Mouse (Mus musculus) brown adipose tissue, adult 24 weeks (tissue): ENCODE measurements around the gene Ltb4r1. TPM values are rescaled to one million over a fixed set of nuclear protein-coding genes. Genes with fewer than 3 reads are reported as not detected.

Experiments used
- H3K27ac ChIP-seq: fragments of 200-500 bp; replicated peaks from 2 replicates; pipeline ENCODE4 v1.5.1; 2012; ENCODE audit warnings: low read depth, mild to moderate bottlenecking, low read length
- H3K4me1 ChIP-seq: fragments of 200-500 bp; 2 replicates; pipeline ENCODE4 v1.6.1; 2012; ENCODE audit warnings: low read length, mixed read lengths; ENCODE audit not compliant: control insufficient read depth, insufficient read depth, insufficient read length
- H3K4me3 ChIP-seq: fragments of 200-500 bp; 2 replicates; pipeline ENCODE4 v1.5.1; 2012; ENCODE audit warnings: low read depth, mild to moderate bottlenecking, low read length, moderate library complexity; ENCODE audit not compliant: insufficient read depth
- polyA plus RNA-seq: library from polyadenylated mRNA; stranded (reverse); fragments of >200 nt; gene quantifications from 2 replicates; pipeline ENCODE4 v1.2.4, GENCODE M21; 2012; ENCODE audit not compliant: missing spikeins, insufficient read depth, insufficient read length

The Ltb4r1 gene
- not detected in 2 replicates for polyA plus RNA-seq

DNA sequence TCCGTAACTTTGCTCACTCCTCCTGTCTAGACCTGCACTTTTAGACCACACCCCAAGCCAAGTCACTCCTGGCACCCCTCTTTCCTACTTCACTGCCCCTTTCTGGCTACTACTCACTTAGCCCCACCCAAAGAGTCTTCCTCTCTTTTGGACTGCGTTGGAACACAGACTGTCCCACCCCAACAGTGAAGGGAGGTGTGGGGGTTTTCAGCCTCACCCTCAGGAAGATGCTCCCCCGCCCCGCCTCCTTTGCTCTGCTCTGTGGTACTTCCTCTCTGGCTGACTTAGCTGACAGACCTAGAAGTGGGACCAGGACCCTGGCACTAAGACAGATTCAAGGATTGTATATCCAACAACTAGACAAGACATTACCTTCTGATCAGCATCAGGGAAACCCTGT lies at the start of gene Ltb4r1:
Gene Ltb4r1, plus strand, starts transcription at position 267 of the 400 bp plus-strand sequence.
- H3K4me1 ChIP-seq: no peaks in the 10 kb centered on the region
- no peak within 1 kb of the TSS for H3K27ac ChIP-seq
- H3K4me3 ChIP-seq: no peak within 1 kb of the TSS

DNA sequence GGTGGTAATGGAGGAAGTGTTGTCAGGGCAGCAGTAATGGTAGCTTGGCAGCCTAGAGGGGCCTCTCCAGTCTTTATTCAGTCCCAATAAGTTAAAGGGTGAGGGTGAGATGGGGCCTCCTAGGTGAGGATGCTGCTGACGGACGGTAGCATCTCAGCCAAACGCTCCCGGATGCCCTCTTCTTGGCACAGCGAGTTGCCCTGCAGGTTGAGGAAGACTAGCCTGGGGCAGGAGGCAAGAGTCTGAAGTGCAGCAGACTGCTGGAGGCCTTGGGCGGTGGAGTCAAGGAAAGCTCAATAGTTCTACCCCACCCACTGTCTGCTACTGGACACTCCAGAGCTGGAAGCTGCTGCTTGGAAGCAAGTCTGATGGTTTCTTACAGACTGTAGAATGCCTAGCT lies 49.5 kb upstream of the Ltb4r1 start:
- H3K4me3 ChIP-seq: no peak overlapping the region
- no peak overlapping the region for H3K27ac ChIP-seq
- no peaks in the 10 kb centered on the region for H3K4me1 ChIP-seq

DNA sequence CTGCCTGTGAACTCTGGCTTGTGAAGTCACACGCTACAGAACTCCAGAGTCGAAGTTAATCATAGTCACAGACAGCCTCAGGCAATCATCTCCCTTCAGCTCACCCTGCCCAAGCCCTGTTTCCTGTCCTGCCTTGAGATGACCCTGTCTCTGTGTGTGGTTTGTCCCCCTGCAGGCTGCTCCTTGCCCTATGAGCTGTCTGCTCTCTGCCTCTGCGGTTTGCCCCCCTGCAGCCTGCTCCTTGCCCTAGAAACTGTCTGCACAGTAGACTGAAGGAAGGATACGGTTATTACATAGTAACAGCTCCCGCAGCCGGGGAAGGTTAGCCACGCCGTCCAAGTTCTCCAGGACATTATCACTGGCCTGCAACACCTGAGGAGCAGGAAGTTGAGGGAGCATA lies 48.9 kb upstream of the Ltb4r1 start:
- Histone ChIP-seq H3K4me1 (no peaks in the 10 kb centered on the region; the same call in 1 of the 2 replicates), H3K27ac (no peak overlapping the region), H3K4me3 (no peak overlapping the region)

DNA sequence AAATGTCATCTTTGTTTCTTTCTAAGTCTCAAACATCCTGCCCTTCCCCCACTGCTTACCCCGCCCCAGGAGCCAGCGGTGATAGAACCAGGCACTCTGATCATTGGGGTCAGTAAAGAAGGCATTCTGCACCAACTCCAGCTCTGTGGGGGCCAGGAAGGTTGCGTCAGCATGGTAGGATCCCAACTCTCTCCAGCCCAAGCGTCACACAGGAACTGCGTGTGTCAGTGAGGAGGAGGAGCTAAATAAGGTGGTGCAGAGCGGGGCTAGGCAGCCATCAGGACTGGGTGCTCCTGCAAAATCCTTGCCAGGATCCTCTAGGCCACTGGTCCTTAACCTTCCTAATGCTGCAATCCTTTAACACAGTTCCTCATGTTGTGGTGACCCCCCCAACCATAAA lies 46.0 kb upstream of the Ltb4r1 start:
- Histone ChIP-seq H3K4me3 (no peak overlapping the region), H3K4me1 (peaks cover 2% of the 10 kb centered on the region), H3K27ac (no peak overlapping the region)

DNA sequence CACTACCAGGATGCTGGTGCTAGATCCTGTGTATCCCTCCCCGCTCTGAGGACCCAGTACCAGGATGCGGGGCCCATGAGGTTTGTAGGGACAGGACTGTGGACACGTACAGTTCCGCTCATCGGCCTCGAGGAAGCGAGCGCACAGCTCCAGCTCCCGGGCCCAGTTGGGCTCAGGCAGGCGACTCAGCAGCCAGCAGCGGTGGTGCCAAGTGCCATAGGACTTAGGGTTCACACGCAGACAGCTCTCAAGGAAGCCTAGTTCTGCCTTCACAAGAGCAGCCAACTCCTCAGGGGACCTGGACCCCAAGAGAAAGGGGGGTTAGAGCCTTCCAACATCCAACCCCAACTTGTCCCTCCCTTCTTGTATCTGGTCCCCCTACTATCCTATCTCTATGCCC lies 45.1 kb upstream of the Ltb4r1 start:
- no peak overlapping the region for H3K4me3 ChIP-seq
- H3K27ac ChIP-seq: no peak overlapping the region
- H3K4me1 ChIP-seq: peaks cover 2% of the 10 kb centered on the region

DNA sequence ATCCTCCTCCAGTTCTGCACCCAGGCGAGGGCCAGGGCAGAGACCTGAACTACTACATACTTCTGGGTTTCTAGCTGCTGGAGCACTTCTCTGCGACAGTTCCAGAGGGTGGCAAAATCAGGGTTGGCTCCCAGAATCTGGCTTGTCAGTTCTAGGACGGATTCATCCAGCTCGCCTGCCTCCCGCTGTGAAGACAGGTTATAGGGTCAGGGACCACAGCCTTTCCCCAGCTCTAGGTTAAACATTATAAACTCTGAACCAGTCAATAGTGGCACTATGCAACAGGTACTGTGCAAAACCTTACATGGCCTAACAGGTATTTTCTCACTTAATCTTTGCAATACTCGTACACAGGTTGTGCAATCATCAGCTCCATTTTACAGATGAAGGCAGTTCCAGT lies 44.7 kb upstream of the Ltb4r1 start:
- no peak overlapping the region for H3K27ac ChIP-seq
- peaks cover 2% of the 10 kb centered on the region for H3K4me1 ChIP-seq
- peak overlapping the region; percentile 68; the same call in 1 of the 2 replicates for H3K4me3 ChIP-seq

DNA sequence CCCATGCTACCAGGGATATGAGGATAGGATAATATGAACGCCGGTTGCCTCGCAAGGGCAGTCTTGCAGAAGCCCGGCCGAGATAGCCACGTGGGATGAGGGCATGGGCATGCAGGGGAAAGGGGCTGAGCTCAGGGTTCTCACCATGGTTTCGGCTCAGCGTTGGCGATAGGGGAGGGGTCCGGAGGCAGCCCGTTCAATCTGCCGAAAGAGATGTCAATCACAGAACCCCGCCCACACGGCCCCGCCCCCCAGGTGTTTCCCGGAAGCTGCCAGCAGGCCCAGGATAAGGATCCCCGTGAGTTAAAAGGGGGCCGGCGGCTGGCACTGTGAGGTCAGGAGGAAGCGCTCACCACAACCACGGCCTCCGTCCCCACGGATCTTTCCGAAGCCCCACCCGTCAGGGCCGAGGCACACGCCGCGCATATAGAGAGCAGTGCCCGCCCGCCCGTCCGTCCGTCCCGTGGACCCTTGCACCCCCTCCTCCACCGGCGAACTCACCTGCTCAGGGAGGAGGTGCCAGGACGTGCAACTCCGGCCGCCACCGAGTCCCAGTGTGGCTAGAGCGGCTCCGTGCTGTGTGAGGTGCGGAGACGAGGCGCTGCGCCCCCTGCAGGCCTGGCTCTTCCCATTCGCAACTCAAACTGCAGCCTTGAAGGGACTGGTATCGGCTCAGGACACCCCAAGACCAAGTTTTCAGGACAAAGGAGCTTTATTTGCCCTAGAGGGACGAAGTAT lies 43.9 kb upstream of the Ltb4r1 start, which contains the start of gene Rabggta:
Gene Rabggta, minus strand, starts transcription at position 564 of the 738 bp plus-strand sequence.
- Histone ChIP-seq H3K4me1 (peaks cover 2% of the 10 kb centered on the region), H3K27ac (no peak within 1 kb of the TSS), H3K4me3 (peak within 1 kb of the TSS; percentile 68)

DNA sequence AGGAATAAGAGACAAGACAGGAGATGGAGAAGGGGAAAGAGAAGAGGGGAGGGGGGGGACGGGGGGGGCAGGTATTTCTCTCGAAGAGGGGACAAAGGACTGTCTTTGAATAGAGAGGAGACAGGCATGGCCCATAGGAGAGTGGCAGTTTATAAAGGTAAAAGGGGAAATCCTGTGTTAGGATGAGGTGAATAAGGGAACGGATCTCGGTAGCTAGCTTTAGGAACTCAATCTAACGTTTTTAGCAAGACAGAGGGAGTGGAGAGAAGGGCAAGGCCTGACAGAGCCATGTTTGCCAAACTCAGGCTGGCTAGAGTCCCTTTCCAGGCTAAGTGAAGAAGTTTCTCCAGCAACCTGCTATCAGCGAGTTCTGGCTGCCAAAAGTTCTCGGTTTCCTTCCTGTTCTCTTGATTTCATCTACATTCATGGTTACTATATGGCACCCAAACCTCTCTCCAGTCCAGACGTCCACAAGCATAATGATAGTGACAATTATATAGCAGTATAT lies 43.3 kb upstream of the Ltb4r1 start:
- H3K27ac ChIP-seq: no peak overlapping the region
- H3K4me1 ChIP-seq: peaks cover 2% of the 10 kb centered on the region
- peak overlapping the region; percentile 68; the same call in 1 of the 2 replicates for H3K4me3 ChIP-seq

DNA sequence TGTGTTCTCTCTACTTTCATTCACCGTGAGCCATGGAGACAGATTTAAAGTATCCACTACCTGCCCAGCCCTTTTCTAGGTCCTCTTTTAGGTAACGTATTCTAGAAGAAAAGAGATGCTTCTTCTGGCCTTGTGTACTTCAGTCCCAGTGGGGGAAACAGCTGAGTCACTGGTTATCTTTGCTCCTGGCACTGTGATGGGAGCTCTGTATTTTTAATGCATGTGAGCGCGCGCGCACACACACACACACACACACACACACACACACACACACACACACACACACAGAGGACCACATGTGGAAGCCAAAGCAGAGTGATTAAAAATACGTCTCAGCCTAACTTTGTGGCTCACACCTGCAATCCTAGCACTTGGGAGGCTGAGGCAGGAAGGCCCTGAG lies 42.3 kb upstream of the Ltb4r1 start:
- no peak overlapping the region for H3K27ac ChIP-seq
- H3K4me1 ChIP-seq: peaks cover 2% of the 10 kb centered on the region
- no peak overlapping the region for H3K4me3 ChIP-seq

DNA sequence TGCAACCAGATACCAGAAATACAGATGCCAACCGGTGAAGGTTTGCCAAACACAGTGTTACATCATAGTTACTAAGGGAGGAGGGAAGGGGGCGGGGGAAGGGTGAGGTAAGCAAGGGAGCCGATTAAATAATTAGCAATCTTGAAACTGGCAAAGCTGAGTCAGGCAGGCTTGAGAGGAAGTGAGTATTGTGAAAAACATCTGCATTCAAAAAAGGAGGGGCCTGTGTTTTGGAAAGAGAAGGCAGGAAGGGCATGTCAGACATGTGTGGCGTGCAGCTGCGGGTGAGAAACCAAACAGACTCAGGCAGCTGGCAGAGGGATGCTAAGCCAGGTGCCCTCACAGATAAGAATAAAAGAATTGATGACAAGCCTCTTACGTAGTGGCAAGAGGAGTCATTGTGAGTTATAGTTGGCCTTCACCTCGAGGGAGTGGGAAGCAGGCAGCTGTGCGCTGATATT lies 41.3 kb upstream of the Ltb4r1 start:
- H3K27ac ChIP-seq: peak overlapping the region; percentile 45
- peaks cover 2% of the 10 kb centered on the region for H3K4me1 ChIP-seq
- no peak overlapping the region for H3K4me3 ChIP-seq

DNA sequence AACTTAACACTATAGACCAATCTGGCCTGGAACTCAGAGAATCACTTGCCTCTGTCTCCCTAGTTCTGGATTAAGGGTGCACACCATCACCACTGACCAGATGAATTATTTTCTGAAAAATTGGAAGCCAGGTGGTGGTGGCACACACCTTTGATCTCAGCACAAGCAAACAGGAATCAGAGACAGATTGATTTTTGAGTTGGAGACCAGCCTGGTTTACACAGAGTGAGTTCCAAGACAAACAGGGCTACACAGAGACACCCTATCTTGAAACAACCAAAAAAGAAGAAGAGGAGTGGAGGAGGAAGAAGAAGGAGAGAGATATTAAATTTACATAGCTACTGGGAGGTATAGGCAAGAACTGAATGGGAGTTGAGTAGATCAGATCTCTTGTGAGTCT lies 39.5 kb upstream of the Ltb4r1 start:
- no peak overlapping the region for H3K4me3 ChIP-seq

DNA sequence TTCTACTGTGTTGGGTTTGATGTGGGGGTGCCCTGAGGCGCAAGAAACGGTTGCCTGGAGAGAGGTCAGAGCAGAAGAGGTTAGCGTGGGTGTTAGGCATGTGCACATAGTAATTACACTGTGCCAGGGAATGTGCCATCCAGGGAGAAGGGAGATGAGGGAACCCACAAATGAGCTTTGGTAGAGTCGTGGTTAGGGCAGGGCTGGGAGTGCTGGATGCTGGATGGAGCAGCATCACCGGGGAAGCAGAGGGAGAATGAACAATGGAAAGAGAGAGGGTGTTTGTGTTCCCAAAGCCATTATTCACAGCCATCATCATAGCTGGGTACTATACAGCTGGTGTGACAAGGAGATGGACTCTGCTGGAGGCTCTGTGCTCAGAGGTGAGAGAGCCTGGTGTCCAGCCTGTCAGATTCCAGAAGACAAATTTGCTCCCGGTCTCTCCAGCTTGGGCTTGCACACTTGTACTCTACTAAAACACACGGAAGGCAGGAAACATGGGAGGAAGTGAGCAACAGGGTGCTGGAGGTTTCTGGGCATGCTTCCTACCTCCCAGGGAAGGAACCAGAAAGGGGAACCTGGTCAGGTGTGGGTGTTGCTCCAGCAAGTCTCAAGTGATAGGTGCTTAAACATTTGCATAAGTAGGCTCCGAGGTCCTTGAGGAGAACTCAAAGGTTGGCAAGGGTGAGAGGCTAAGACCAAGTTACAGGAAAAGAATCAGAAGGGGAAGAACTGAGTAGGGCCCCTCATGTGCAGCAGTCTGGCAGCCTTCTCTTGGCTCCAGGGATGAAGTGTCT lies 37.7 kb upstream of the Ltb4r1 start:
- no peaks in the 10 kb centered on the region for H3K4me1 ChIP-seq
- no peak overlapping the region for H3K27ac ChIP-seq
- H3K4me3 ChIP-seq: no peak overlapping the region

More for the DNA sequence above, 39.5 kb upstream of the Ltb4r1 start:
- no peak overlapping the region for H3K27ac ChIP-seq
- peaks cover 2% of the 10 kb centered on the region for H3K4me1 ChIP-seq

DNA sequence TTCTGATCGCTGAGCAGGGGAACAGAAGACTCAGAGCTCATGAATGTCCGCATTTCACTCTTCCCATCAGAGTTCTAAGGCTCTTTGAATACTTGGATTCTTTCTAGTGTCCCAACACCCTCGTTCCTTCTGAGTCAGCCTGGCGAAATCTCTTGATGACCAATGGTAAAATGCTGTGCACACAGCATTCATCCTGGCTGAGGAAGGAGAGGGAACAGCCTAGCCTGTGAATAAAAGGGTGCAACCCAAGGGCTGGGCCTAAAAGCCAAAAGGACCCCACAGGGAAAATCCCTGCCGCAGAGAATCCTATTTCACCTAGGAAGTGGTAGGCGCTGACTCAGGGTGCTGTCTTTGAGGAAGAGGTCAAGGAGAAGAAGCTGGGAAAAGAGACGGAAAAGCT lies 35.6 kb upstream of the Ltb4r1 start:
- Histone ChIP-seq H3K4me3 (no peak overlapping the region), H3K4me1 (no peaks in the 10 kb centered on the region), H3K27ac (no peak overlapping the region)

DNA sequence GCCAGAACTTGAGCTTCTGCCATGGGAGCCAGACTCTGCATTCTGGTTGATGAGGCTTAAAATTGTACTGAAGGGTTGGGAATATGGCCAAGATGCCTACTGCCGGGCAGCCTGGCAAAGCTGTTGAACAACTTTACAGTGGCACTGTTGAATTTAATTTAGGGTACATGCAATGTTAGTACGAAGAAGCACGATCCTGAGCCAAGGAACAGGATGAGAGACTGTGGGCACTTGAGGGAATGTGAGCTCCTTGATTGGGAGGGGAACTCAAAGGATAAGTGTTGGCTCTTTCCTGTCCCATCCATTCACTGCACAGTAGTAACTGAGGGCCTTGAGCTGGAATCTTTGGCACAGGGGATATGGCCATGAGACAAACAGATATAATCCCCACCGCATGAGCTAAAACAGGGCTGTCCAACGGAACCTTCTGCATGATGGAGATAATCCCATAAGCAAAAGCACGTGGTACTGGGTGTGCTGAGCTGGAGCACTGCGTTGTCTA lies 35.2 kb upstream of the Ltb4r1 start:
- Histone ChIP-seq H3K4me1 (no peaks in the 10 kb centered on the region), H3K27ac (no peak overlapping the region), H3K4me3 (no peak overlapping the region)

DNA sequence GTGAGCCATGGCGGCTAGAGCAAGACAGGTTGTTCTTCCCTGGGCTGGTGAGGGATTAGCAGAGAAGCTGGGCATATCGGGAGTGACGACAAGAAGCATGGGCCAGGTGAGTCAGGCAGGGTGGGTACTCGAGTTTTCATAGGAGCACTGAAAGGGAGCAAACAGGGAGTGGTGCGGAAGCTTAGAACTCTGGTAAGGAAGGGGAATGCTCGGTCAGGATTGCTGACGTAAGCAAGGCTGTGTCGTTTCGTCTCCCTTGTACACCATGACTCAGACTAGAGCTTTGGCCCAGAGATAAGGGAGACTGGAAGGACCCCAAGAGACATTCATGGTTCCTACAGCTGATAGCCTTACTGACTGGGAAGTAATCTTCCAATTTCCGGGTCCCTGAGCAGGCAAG lies 31.9 kb upstream of the Ltb4r1 start:
- H3K4me1 ChIP-seq: no peaks in the 10 kb centered on the region
- H3K27ac ChIP-seq: no peak overlapping the region

More for the DNA sequence above, 31.9 kb upstream of the Ltb4r1 start:
- no peak overlapping the region for H3K4me3 ChIP-seq
